Mouse (Mus musculus) liver, embryonic 11.5 days (tissue): ENCODE data around the gene Vsig4. TPM values are rescaled to one million over a fixed set of nuclear protein-coding genes. Genes with fewer than 3 reads are reported as not detected.

Source experiments
- ATAC-seq: fragments of 200-750 bp; cut with Nextera tagmentation; replicated peaks from 2 replicates; pipeline ENCODE4 v1.8.0; 2017; ENCODE audit warnings: moderate number of reproducible peaks, mild to moderate bottlenecking, moderate TSS enrichment, moderate library complexity; ENCODE audit not compliant: low FRiP score
- DNase-seq: peaks from one replicate; pipeline ENCODE4 v3.0.0-alpha.2; 2017; ENCODE audit warnings: low spot score
- H3K27ac ChIP-seq: fragments of 300-500 bp; sonication (generic); 2 replicates; pipeline ENCODE4 v1.5.1; 2014; ENCODE audit warnings: mild to moderate bottlenecking, low read depth, low read length, control low read depth
- H3K27me3 ChIP-seq: fragments of 300-500 bp; sonication (generic); replicated peaks from 2 replicates; pipeline ENCODE4 v1.6.1; 2014; ENCODE audit warnings: low read length, mixed read lengths; ENCODE audit not compliant: control insufficient read depth, insufficient read depth
- H3K36me3 ChIP-seq: fragments of 300-500 bp; sonication (generic); 2 replicates; pipeline ENCODE4 v1.6.1; 2014; ENCODE audit warnings: mild to moderate bottlenecking, low read length, moderate library complexity, mixed read lengths; ENCODE audit not compliant: control insufficient read depth, insufficient read depth
- H3K4me1 ChIP-seq: fragments of 300-500 bp; sonication (generic); replicated peaks from 2 replicates; pipeline ENCODE4 v1.6.1; 2014; ENCODE audit warnings: low read length, mixed read lengths; ENCODE audit not compliant: control insufficient read depth, insufficient read depth
- H3K4me2 ChIP-seq: fragments of 300-500 bp; sonication (generic); 2 replicates; pipeline ENCODE4 v1.6.1; 2014; ENCODE audit warnings: mild to moderate bottlenecking, control low read depth, moderate library complexity
- H3K4me3 ChIP-seq: fragments of 300-500 bp; sonication (generic); 2 replicates; pipeline ENCODE4 v1.5.1; 2014; ENCODE audit warnings: low read depth, low read length, control low read depth
- H3K9ac ChIP-seq: fragments of 300-500 bp; sonication (generic); 2 replicates; pipeline ENCODE4 v1.6.1; 2014; ENCODE audit warnings: low read depth, low read length, control low read depth
- H3K9me3 ChIP-seq: fragments of 300-500 bp; sonication (generic); 2 replicates; pipeline ENCODE4 v1.6.1; 2016; ENCODE audit warnings: low read length, inconsistent platforms, mixed read lengths; ENCODE audit not compliant: control insufficient read depth
- WGBS: fragments of 180-500 bp; shearing (Covaris S2); extraction: QIAGEN DNeasy Blood & Tissue Kit; methylation state at CpG from one replicate; pipeline ENCODE4 v1.1.7; 2014; 5-methylcytosine and 5-hydroxymethylcytosine counted together
- polyA plus RNA-seq: library from polyadenylated mRNA; unstranded; fragments of >200 nt; fragmentation: Nextera tagmentation; extraction: Ambion mirVana; gene quantifications from 2 replicates; pipeline ENCODE4 v1.2.1, GENCODE M21; 2014

Gene Vsig4
- polyA plus RNA-seq: not detected in 2 replicates

GRCm38 (mm10) chrX:96293338-96293737 lies at the start of gene Vsig4:
Gene Vsig4, minus strand, starts transcription at chrX:96293438.
- H3K27me3 ChIP-seq: no peaks in the 10 kb centered on the region
- WGBS: 93% methylated on average over 3 of the region's 3 CpGs
- ATAC-seq: no peak

GRCm38 (mm10) chrX:96339108-96339507 lies 45.9 kb upstream of the Vsig4 start:
- Histone ChIP-seq H3K36me3 (no peaks in the 10 kb centered on the region), H3K9ac (no peak overlapping the region), H3K27me3 (no peaks in the 10 kb centered on the region), H3K27ac (no peak overlapping the region), H3K9me3 (no peaks in the 10 kb centered on the region), H3K4me2 (no peak overlapping the region), H3K4me3 (no peak overlapping the region), H3K4me1 (no peaks in the 10 kb centered on the region)
- ATAC-seq (no peak), DNase-seq (no peak)
- 61% methylated on average over 2 of the region's 2 CpGs for WGBS

More at GRCm38 (mm10) chrX:96293338-96293737, at the start of gene Vsig4:
- no peak for DNase-seq
- Histone ChIP-seq H3K4me3 (no peak within 1 kb of the TSS), H3K27ac (no peak within 1 kb of the TSS), H3K4me2 (no peak within 1 kb of the TSS), H3K9ac (no peak within 1 kb of the TSS), H3K36me3 (no peaks in the 10 kb centered on the region), H3K9me3 (no peaks in the 10 kb centered on the region), H3K4me1 (no peaks in the 10 kb centered on the region)

- no peaks in the 10 kb centered on the region for H3K27me3 ChIP-seq
- H3K27ac ChIP-seq: no peak overlapping the region
- no peak for ATAC-seq
- WGBS: 42% methylated on average over 4 of the region's 4 CpGs
- DNase-seq: no peak
- no peak overlapping the region for H3K9ac ChIP-seq
- H3K4me3 ChIP-seq: no peak overlapping the region
- no peak overlapping the region for H3K4me2 ChIP-seq
- no peaks in the 10 kb centered on the region for H3K36me3 ChIP-seq
- H3K9me3 ChIP-seq: no peaks in the 10 kb centered on the region
- no peaks in the 10 kb centered on the region for H3K4me1 ChIP-seq
These were observed 36.5 kb upstream of the Vsig4 start for GRCm38 (mm10) chrX:96329764-96330163.

DNA sequence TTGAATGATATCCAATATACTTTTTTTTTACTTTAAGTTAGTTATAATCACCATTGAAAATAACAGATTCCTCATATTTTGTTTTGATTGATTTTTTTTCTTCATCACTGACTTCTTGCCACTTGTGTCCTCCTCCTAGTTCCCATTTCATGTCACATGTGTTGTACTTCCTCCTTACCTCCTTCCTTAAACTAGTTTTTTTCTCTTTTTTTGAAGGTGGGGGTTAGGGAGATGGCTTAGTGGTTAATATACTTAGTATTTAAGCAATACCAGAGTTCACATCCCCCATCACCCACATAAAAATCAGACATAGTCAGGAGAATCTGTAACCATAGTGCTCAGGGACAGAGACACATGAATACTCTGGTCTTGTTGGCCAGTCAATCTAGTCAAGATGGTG lies 36.7 kb downstream of the Vsig4 start:
- DNase-seq: no peak
- Histone ChIP-seq H3K4me1 (no peaks in the 10 kb centered on the region), H3K27ac (no peak overlapping the region), H3K9me3 (no peaks in the 10 kb centered on the region), H3K36me3 (no peaks in the 10 kb centered on the region), H3K27me3 (no peaks in the 10 kb centered on the region), H3K4me3 (no peak overlapping the region), H3K9ac (no peak overlapping the region), H3K4me2 (no peak overlapping the region)
- no peak for ATAC-seq

DNA sequence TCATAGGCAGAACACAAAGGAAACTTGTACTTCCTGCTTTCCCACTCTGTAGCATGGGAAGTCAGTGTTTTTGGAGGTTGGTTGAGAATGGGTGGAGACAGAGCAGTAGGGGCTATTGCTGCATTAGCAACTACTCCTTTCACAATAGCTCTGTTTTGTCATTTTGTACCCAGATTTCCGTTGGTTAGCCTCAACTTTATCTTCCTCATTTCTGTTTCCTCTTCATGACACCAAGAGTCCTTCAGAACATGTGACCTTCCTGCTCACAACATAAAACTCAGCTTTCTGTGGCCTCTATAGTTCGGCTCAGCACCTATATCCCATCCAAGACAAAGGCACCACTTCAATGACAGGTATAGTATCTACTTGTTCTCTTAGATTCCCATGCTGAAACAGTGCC lies 53.6 kb downstream of the Vsig4 start:
- 46% methylated on average over 2 of the region's 2 CpGs for WGBS
- no peak overlapping the region for H3K27ac ChIP-seq
- DNase-seq (no peak), ATAC-seq (0 out of 2 replicates have a peak, but pooled peaks have one; percentile 23)
- no peaks in the 10 kb centered on the region for H3K27me3 ChIP-seq
- H3K36me3 ChIP-seq: no peaks in the 10 kb centered on the region
- no peaks in the 10 kb centered on the region for H3K4me1 ChIP-seq
- H3K4me2 ChIP-seq: no peak overlapping the region
- no peaks in the 10 kb centered on the region for H3K9me3 ChIP-seq
- H3K4me3 ChIP-seq: no peak overlapping the region
- no peak overlapping the region for H3K9ac ChIP-seq

DNA sequence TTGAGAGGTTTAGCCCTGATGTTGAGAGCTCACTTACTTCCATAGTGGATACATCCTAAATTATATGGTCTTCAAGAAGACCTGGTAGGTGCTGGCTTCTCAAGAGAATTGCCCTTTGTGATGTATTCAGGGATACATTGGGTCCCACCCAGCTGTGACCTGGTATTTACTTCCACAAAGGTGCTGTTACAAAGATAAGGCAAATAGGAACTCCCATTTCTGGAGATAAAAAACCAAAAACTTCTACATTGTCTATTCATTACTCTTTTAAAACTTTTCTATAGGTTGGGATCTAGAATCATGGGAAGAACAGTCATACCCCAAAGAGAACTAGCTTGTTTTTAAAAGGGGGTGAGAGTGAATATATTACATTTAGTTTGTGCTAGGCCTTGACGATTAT lies 54.2 kb downstream of the Vsig4 start:
- no peaks in the 10 kb centered on the region for H3K9me3 ChIP-seq
- H3K27me3 ChIP-seq: no peaks in the 10 kb centered on the region
- no peak overlapping the region for H3K9ac ChIP-seq
- H3K4me3 ChIP-seq: no peak overlapping the region
- no peak overlapping the region for H3K4me2 ChIP-seq
- 53% methylated on average over 1 of the region's 1 CpGs for WGBS
- no peaks in the 10 kb centered on the region for H3K4me1 ChIP-seq
- no peak overlapping the region for H3K27ac ChIP-seq
- ATAC-seq (no peak), DNase-seq (no peak)
- no peaks in the 10 kb centered on the region for H3K36me3 ChIP-seq

- ATAC-seq: no peak
- Histone ChIP-seq H3K9me3 (no peaks in the 10 kb centered on the region), H3K27me3 (no peaks in the 10 kb centered on the region), H3K4me2 (no peak overlapping the region), H3K4me1 (no peaks in the 10 kb centered on the region), H3K4me3 (no peak overlapping the region), H3K27ac (no peak overlapping the region), H3K36me3 (no peaks in the 10 kb centered on the region), H3K9ac (no peak overlapping the region)
- whole genome bisulfite sequencing: 56% methylated on average over 1 of the region's 1 CpGs
- DNase-seq: no peak
These were observed 57.5 kb downstream of the Vsig4 start for GRCm38 (mm10) chrX:96235775-96236174.

GRCm38 (mm10) chrX:96227030-96227429 lies 66.2 kb downstream of the Vsig4 start:
- no peak overlapping the region for H3K4me2 ChIP-seq
- no peak overlapping the region for H3K4me3 ChIP-seq

DNA sequence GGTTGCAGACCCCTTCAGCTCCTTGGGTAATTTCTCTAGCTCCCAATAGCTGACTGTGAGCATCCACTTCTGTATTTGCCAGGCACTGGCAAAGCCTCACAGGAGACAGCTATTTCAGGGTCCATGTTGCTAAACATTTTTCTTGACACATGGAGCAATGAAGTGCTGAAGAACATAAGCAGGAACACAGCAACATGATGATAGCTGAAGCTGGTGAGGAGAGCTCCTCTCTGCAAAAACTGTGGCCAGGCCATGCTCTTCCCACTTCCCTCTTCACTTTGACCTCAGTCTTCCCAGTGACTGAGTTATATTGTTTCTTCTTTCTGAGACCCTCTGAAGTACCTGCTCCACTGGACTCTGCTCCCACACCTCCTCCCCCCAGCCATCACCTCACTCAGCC lies 67.8 kb downstream of the Vsig4 start:
- DNase-seq: no peak
- Histone ChIP-seq H3K36me3 (no peaks in the 10 kb centered on the region), H3K4me2 (no peak overlapping the region), H3K9me3 (no peaks in the 10 kb centered on the region), H3K9ac (no peak overlapping the region), H3K27me3 (no peaks in the 10 kb centered on the region), H3K4me1 (no peaks in the 10 kb centered on the region), H3K27ac (no peak overlapping the region), H3K4me3 (no peak overlapping the region)
- no peak for ATAC-seq

More at GRCm38 (mm10) chrX:96227030-96227429, 66.2 kb downstream of the Vsig4 start:
- DNase-seq (no peak), ATAC-seq (no peak)
- no peaks in the 10 kb centered on the region for H3K27me3 ChIP-seq
- no peaks in the 10 kb centered on the region for H3K36me3 ChIP-seq
- no peaks in the 10 kb centered on the region for H3K9me3 ChIP-seq
- no peak overlapping the region for H3K27ac ChIP-seq
- H3K9ac ChIP-seq: no peak overlapping the region
- no peaks in the 10 kb centered on the region for H3K4me1 ChIP-seq
